Mouse (Mus musculus) MEL (cell line): ENCODE results near the gene Cxcr5.

Experiments used
- CTCF ChIP-seq, 3 experiments: IDR thresholded peaks in 2 of 3; conservative IDR thresholded peaks in 1 of 3; 2 replicates each; pipeline ENCODE4 v1.5.1; 2011 to 2012; ENCODE audit warnings: low read length in 3 of 3, low read depth in 2 of 3, mild to moderate bottlenecking in 2 of 3, improper control_type of control experiment in 1 of 3, inconsistent platforms in 1 of 3, mixed read lengths in 1 of 3, moderate library complexity in 1 of 3; ENCODE audit not compliant: control insufficient read depth in 1 of 3, insufficient read depth in 1 of 3, poor library complexity in 1 of 3, severe bottlenecking in 1 of 3
- EP300 ChIP-seq, 2 experiments: IDR thresholded peaks; 2 replicates each; pipeline ENCODE4 v1.6.1; 2011; ENCODE audit warnings: improper control_type of control experiment in 2 of 2, low read length in 2 of 2, low read depth in 1 of 2, mild to moderate bottlenecking in 1 of 2
- GATA1 ChIP-seq: IDR thresholded peaks from 2 replicates; pipeline ENCODE4 v1.6.1; 2011; ENCODE audit warnings: low read depth, low read length, improper control_type of control experiment
- JUND ChIP-seq: IDR thresholded peaks from 2 replicates; pipeline ENCODE4 v1.6.1; 2011; ENCODE audit warnings: low read depth, mild to moderate bottlenecking, improper control_type of control experiment, low read length
- POLR2A ChIP-seq, 2 experiments: IDR thresholded peaks; 2 replicates each; pipeline ENCODE4 v1.6.1; 2011 to 2012; ENCODE audit warnings: low read length in 2 of 2, mild to moderate bottlenecking in 2 of 2, control low read depth in 1 of 2, improper control_type of control experiment in 1 of 2, low read depth in 1 of 2, moderate library complexity in 1 of 2; ENCODE audit not compliant: control insufficient read depth in 1 of 2, insufficient read depth in 1 of 2, poor library complexity in 1 of 2
- RAD21 ChIP-seq: IDR thresholded peaks from 2 replicates; pipeline ENCODE4 v1.6.1; 2011; ENCODE audit warnings: mild to moderate bottlenecking, low read depth, low read length, improper control_type of control experiment
- SMC3 ChIP-seq: IDR thresholded peaks from 2 replicates; pipeline ENCODE4 v1.6.1; 2011; ENCODE audit warnings: low read depth, low read length, improper control_type of control experiment
- TAL1 ChIP-seq: IDR thresholded peaks from 2 replicates; pipeline ENCODE4 v1.6.1; 2012; ENCODE audit warnings: mild to moderate bottlenecking, inconsistent platforms, low read length, moderate library complexity, mixed read lengths
- ZMIZ1 ChIP-seq: IDR thresholded peaks from 2 replicates; pipeline ENCODE4 v1.6.1; 2012; ENCODE audit warnings: low read depth, mild to moderate bottlenecking, inconsistent platforms, low read length, improper control_type of control experiment, moderate library complexity
- ZNF384 ChIP-seq: IDR thresholded peaks from 2 replicates; pipeline ENCODE4 v1.6.1; 2012; ENCODE audit warnings: low read depth, mild to moderate bottlenecking, inconsistent platforms, low read length, improper control_type of control experiment

GRCm38 (mm10) chr9:44513121-44513520 lies 48.6 kb downstream of the Cxcr5 start:
- no peak for TF ChIP-seq ZNF384
- no peak for TF ChIP-seq CTCF (IDR thresholded peaks at IDR 0.05 in 2 of 3, conservative IDR thresholded peaks at IDR 0.05 in 1 of 3; ENCODE audit: control insufficient read depth in 1 of 3, insufficient read depth in 1 of 3, low read depth in 2 of 3, low read length in 3 of 3, poor library complexity in 1 of 3, severe bottlenecking in 1 of 3)
- no peak for TF ChIP-seq POLR2A (IDR thresholded peaks at IDR 0.05; ENCODE audit: control insufficient read depth in 1 of 2, insufficient read depth in 1 of 2, low read depth in 1 of 2, low read length in 2 of 2, poor library complexity in 1 of 2)
- TF ChIP-seq TAL1, result no peak
- TF ChIP-seq JUND, result no peak
- TF ChIP-seq ZMIZ1, result no peak
- TF ChIP-seq EP300 (IDR thresholded peaks at IDR 0.05; ENCODE audit: low read depth in 1 of 2, low read length in 2 of 2), result no peak
- no peak for TF ChIP-seq SMC3
- no peak for TF ChIP-seq RAD21
- TF ChIP-seq GATA1, result no peak
